Mouse (Mus musculus) heart, adult 9 months (tissue): Measurements from ENCODE around the gene Csk.

ENCODE experiments used
- DNase-seq, 2 experiments: peaks; one replicate each; pipeline ENCODE4 v3.0.0; 2022; ENCODE audit warnings: low spot score in 2 of 2

The Csk gene

GRCm38 (mm10) chr9:57653283-57653682, at the start of gene Csk:
Csk (minus strand) TSS chr9:57653631.
- no peak for DNase-seq

DNA sequence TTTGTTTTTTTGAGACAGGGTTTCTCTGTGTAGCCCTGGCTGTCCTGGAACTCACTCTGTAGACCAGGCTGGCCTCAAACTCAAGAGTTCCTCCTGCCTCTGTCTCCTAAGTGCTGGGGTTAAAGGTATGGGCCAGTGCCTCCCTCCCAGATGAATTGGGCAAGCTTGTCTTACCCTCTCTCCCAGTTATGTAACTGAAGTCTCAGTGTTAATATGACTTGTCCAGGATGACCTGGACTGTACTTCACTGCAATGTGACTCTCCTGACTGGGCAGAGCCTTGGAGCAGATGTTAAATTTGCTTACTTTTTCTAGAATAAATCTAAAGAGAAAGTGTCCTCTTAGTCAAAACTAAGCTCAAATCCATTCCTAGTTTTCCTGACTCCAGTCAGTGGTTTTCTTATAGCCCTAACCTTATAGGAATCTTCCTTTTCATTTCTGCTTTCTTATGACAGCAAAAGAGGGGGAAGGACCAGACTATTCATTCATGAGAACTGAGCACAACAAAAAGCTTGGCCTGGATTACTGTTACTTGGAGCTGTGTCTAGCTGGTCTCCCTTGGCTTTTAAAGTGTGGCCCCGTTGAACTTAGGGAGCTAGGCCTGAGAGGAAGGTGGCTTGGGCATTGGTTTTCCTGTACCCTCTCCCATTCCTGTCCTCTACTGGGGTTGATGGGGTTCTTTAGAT, 45.2 kb upstream of the Csk start:
- DNase-seq, result no peak

DNA sequence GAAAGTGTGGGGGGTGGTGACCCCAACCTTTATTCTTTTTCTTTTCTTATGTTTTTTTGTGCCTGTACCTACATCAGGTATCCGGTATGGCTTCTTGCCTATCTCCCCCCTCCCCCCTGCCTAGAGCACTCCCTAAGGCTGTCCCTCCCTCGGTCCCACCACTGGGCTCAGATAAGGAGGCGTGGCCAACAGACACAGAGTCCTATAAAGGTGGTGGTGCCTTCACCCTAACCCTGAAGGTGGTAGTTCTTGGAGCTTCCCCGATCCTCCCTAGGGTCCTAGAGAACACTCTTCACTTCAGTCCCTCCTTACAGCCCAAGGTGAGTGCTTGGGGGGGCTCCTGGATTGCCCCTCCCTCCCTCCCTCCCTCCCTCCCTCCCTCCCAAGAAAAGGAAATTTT, 43.9 kb upstream of the Csk start:
- DNase-seq, result no peak

- DNase-seq, result peak; percentile 12 to 22
These were observed 43.2 kb upstream of the Csk start for GRCm38 (mm10) chr9:57696380-57697285.

GRCm38 (mm10) chr9:57694108-57694507, 40.7 kb upstream of the Csk start:
- peak in 1 of 2 experiments; percentile 23 for DNase-seq

- no peak for DNase-seq
These were observed 35.2 kb upstream of the Csk start for GRCm38 (mm10) chr9:57688606-57689005.

DNA sequence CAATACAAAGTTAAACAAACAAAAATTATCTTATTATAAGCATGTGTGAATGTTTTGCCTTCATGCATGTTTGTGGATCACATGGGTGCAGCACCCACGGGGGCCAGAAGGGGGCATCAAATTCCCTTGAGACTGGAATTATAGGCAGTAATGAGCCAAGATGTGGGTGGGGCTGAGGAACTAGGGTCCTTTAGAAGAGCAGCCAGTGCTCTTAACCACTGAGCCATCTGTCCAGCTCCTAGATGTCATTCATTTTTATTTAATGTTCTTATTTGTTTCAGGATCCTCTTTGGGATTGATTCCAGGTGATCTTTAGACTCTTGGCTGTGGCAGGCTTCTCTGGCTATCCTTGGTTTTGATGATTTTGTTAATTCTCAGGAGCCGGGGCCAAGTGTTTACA, 34.7 kb upstream of the Csk start:
- no peak for DNase-seq

GRCm38 (mm10) chr9:57687751-57688150, 34.3 kb upstream of the Csk start, which contains the start of gene Cyp1a1:
Cyp1a1 (plus strand) TSS chr9:57687928.
- no peak for DNase-seq

GRCm38 (mm10) chr9:57686011-57686410, 32.6 kb upstream of the Csk start:
- no peak for DNase-seq

- DNase-seq, result no peak
These were observed 30.1 kb upstream of the Csk start, which contains the start of gene Cyp1a2 for GRCm38 (mm10) chr9:57683520-57683919. Cyp1a2 (minus strand) TSS chr9:57683703.

- no peak for DNase-seq
These were observed 28.0 kb upstream of the Csk start for GRCm38 (mm10) chr9:57681411-57681810.

DNA sequence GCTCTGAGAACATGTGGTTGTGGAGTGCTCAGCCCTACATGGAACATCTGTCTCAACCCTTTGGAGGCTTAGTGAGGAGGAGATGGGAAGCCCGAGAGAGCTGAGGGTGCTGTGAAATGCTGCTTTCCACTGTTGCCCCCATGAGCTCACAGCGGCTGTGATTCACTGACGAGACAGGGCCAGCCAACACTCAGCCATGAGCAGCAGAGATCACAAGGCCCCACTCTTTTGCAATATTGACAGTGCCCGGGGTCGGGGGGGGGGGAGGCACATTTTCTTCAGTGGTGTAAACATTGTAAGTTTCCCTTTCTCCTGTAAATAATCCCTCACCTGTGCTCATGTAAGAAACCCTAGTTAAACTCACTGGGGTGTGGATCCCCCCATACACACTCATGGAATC, 18.1 kb upstream of the Csk start:
- DNase-seq, result no peak

DNA sequence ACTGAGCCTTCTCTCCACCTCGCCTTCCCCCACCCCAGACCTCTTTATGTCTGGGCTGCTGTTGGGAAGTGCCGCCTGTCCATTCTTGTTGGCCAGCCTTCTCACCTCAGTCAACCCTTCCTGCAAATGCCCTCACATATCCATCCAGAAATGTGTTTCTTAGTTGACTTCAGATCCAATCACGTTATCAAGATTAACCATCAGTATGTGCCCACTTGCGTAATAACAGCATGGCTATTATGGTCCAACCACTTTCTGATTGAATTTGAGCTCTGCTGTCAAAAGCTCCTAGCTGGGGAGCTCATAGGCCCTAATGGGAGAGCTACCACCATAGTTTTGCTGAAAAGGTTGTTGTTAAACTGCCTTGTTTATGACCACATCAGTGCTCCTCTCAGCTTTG, 17.6 kb upstream of the Csk start:
- no peak for DNase-seq

GRCm38 (mm10) chr9:57669566-57669965, 16.1 kb upstream of the Csk start:
- DNase-seq, result no peak

GRCm38 (mm10) chr9:57668277-57668676, 14.8 kb upstream of the Csk start:
- no peak for DNase-seq

GRCm38 (mm10) chr9:57667817-57668216, 14.4 kb upstream of the Csk start:
- DNase-seq, result peak; percentile 38 to 52

- no peak for DNase-seq
These were observed 13.7 kb upstream of the Csk start for GRCm38 (mm10) chr9:57667136-57667535.

DNA sequence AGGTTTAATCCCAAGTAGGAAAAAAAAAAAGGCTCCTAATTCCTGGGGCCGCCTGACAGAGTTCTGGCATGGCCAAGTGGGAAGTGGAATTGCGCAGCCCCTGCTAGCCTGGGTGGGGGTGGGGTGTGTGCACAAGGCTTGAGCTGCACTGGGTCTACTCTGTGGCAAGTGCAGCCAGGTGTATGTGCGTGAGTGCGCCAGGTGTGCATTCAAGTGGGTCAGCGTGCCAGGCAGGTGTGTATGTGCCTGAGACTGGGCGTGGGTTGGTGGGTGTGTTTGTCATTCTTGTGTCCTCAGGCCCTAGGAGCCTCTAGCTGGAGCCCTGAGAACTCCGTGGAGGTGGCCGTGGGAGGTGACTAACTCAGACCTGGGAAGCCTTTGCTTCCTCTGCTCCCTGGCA, 13.1 kb upstream of the Csk start:
- DNase-seq, result no peak

DNA sequence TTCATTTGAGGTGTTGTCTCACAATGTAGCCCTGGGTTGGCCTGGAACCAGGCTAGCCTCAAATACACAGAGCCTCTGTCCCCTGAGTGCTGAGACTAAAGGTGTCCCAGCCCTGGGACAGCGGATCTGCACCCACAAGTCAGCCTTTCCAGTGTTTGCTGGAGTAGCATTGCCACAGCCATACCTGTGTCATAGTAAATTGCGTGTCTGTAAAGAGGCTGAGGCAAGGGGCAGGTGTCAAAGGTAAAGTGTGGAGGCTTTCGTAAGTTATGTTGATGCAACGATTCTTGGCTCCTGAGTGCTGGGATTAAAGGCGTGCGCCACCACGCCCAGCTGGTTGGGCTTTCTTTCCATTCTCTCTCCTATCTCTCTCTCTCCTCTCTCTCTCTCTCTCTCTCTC, 11.2 kb upstream of the Csk start:
- no peak for DNase-seq

GRCm38 (mm10) chr9:57661552-57661951, 8.1 kb upstream of the Csk start:
- DNase-seq, result no peak

- DNase-seq, result no peak
These were observed 7.1 kb upstream of the Csk start for GRCm38 (mm10) chr9:57660501-57660900.

- DNase-seq, result peak; percentile 64 to 76
These were observed 6.3 kb upstream of the Csk start for GRCm38 (mm10) chr9:57659774-57660173.

- no peak for DNase-seq
These were observed 5.5 kb upstream of the Csk start for GRCm38 (mm10) chr9:57658970-57659369.
